Mouse (Mus musculus) hindbrain, embryonic 12.5 days (tissue): ENCODE data around the gene Icam5. TPM values are rescaled to one million over a fixed set of nuclear protein-coding genes. Genes with fewer than 3 reads are reported as not detected.
A peak's percentile ranks its signal among the peaks of the same experiment; 100 is the strongest.
"Not testable (repeated sequence)": the region's sequence is repeated elsewhere in the genome, so short reads cannot be mapped to it uniquely, and the experiment has no call there.

ENCODE experiments used
- ATAC-seq: fragments of 200-750 bp; cut with Nextera tagmentation; 2 replicates; pipeline ENCODE4 v1.8.0; 2017; ENCODE audit warnings: moderate TSS enrichment; ENCODE audit not compliant: low FRiP score
- H3K27ac ChIP-seq: fragments of 300-500 bp; sonication (generic); 2 replicates; pipeline ENCODE4 v1.5.1; 2016; ENCODE audit warnings: mild to moderate bottlenecking
- H3K27me3 ChIP-seq: fragments of 300-500 bp; sonication (generic); 2 replicates; pipeline ENCODE4 v1.6.1; 2016; ENCODE audit warnings: mild to moderate bottlenecking
- H3K36me3 ChIP-seq: fragments of 300-500 bp; sonication (generic); 2 replicates; pipeline ENCODE4 v1.6.1; 2016; ENCODE audit warnings: mild to moderate bottlenecking
- H3K4me1 ChIP-seq: fragments of 300-500 bp; sonication (generic); 2 replicates; pipeline ENCODE4 v1.6.1; 2016
- H3K4me2 ChIP-seq: fragments of 300-500 bp; sonication (generic); replicated peaks from 2 replicates; pipeline ENCODE4 v1.6.1; 2016; ENCODE audit warnings: mild to moderate bottlenecking
- H3K4me3 ChIP-seq: fragments of 300-500 bp; sonication (generic); 2 replicates; pipeline ENCODE4 v1.5.1; 2016; ENCODE audit warnings: mild to moderate bottlenecking
- H3K9ac ChIP-seq: fragments of 300-500 bp; sonication (generic); 2 replicates; pipeline ENCODE4 v1.6.1; 2016; ENCODE audit warnings: mild to moderate bottlenecking, moderate library complexity
- H3K9me3 ChIP-seq: fragments of 300-500 bp; sonication (generic); replicated peaks from 2 replicates; pipeline ENCODE4 v1.6.1; 2016; ENCODE audit warnings: mild to moderate bottlenecking
- WGBS: fragments of 180-500 bp; shearing (Covaris S2); methylation state at CpG from one replicate; pipeline ENCODE4 v1.1.7; 2016; 5-methylcytosine and 5-hydroxymethylcytosine counted together
- polyA plus RNA-seq: library from polyadenylated mRNA; unstranded; fragments of >200 nt; fragmentation: Nextera tagmentation; extraction: Ambion mirVana; gene quantifications from 2 replicates; pipeline ENCODE4 v1.2.1, GENCODE M21; 2016

Gene Icam5
- polyA plus RNA-seq, 1 experiment from 2014 or later: 0.13 TPM

GRCm38 (mm10) chr9:21043563-21043962 lies 11.7 kb downstream of the Icam5 start:
- WGBS: 88% methylated on average over 4 of the region's 4 CpGs
- H3K4me2 ChIP-seq: no peak overlapping the region
- H3K27ac ChIP-seq: no peak overlapping the region
- no peaks in the 10 kb centered on the region; the same call in 1 of the 2 replicates for H3K4me1 ChIP-seq
- no peaks in the 10 kb centered on the region for H3K9me3 ChIP-seq
- no peak overlapping the region for H3K9ac ChIP-seq
- no peak overlapping the region for H3K4me3 ChIP-seq
- no peaks in the 10 kb centered on the region for H3K36me3 ChIP-seq
- peaks cover 31% of the 10 kb centered on the region for H3K27me3 ChIP-seq
- ATAC-seq: no peak

- not testable (repeated sequence) for H3K9ac ChIP-seq, H3K4me2 ChIP-seq, ATAC-seq, H3K27ac ChIP-seq, H3K36me3 ChIP-seq, H3K4me1 ChIP-seq, H3K9me3 ChIP-seq, H3K4me3 ChIP-seq
- peaks cover 19% of the 10 kb centered on the region for H3K27me3 ChIP-seq
- 46% methylated on average over 1 of the region's 1 CpGs for WGBS
Measured at GRCm38 (mm10) chr9:21044785-21045184, 12.9 kb downstream of the Icam5 start.

DNA sequence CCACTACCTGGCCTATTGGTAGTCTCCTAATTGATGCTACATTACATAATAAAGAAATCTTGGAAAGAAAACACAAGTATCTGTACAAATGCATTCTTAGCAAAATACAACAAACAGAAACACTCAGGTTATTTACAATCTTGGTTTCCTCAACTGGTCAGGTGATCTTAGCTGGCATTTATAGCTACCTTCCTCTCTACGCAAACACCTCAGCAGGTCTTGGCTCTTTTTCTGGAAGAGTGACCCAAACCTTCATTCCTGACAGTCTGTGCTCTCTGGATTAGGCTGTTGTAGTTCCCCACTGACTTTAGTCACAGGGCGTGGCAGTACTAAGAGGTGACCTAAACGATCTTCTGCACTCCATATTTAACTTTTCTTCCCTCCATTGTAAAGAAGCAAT lies 13.4 kb downstream of the Icam5 start:
- H3K27ac ChIP-seq: no peak overlapping the region

DNA sequence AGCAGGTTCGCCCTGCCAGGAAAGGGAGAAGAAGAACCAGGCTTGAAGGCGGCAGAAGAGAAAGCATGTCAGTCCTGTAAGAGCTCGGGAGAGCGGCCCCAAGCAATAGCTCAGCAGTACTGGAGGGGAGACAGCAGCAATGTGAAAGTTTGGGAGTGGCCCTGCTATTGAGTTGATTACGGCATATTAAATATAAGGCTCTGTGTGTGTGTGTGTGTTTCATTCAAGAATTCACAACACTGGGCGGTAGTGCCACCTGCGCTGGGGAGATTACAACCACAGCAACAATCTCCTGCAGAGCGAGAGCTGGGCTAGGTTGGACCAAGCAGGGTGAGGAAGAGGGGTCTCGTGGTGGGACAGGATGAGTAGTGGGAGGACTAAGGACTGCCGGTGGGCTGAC lies 19.7 kb downstream of the Icam5 start:
- Histone ChIP-seq H3K4me1 (no peaks in the 10 kb centered on the region), H3K4me2 (no peak overlapping the region), H3K36me3 (no peaks in the 10 kb centered on the region), H3K4me3 (no peak overlapping the region), H3K27me3 (no peaks in the 10 kb centered on the region), H3K9me3 (no peaks in the 10 kb centered on the region), H3K9ac (no peak overlapping the region), H3K27ac (no peak overlapping the region)
- WGBS: 77% methylated on average over 10 of the region's 10 CpGs
- ATAC-seq: no peak

More for the DNA sequence above, 13.4 kb downstream of the Icam5 start:
- WGBS: 86% methylated on average over 3 of the region's 3 CpGs
- Histone ChIP-seq H3K4me1 (no peaks in the 10 kb centered on the region), H3K4me2 (no peak overlapping the region), H3K9ac (no peak overlapping the region), H3K27me3 (peaks cover 15% of the 10 kb centered on the region), H3K36me3 (no peaks in the 10 kb centered on the region), H3K9me3 (no peaks in the 10 kb centered on the region), H3K4me3 (no peak overlapping the region)
- no peak for ATAC-seq

DNA sequence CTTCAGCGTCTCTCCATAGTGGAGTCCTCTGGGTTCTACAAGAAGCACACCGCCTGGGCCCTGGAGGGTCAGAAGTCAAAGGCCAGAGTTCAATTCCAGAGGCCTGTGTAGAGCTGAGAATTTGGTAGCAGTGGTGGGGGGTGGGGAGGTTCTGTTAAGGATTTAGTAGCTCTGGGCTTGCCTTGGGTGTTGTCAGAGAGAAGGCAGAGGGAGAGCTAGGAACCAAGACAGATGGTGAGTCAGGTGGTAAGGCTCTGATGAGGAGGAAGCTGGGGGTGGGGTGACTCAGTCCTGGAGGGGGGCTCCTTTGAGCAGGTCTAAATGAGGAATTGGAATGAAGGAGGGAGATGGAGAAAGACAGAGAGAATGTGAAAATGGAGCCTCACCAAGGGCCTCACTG lies 31.1 kb downstream of the Icam5 start:
- no peak overlapping the region for H3K9ac ChIP-seq
- ATAC-seq: no peak
- H3K4me3 ChIP-seq: no peak overlapping the region
- H3K36me3 ChIP-seq: peaks cover 48% of the 10 kb centered on the region
- no peak overlapping the region for H3K4me2 ChIP-seq
- no peaks in the 10 kb centered on the region for H3K27me3 ChIP-seq
- no peak overlapping the region for H3K27ac ChIP-seq
- no peaks in the 10 kb centered on the region for H3K4me1 ChIP-seq
- H3K9me3 ChIP-seq: no peaks in the 10 kb centered on the region
- WGBS: 84% methylated on average over 2 of the region's 2 CpGs

- Histone ChIP-seq H3K36me3 (peaks cover 48% of the 10 kb centered on the region), H3K27ac (no peak within 1 kb of the TSS), H3K9ac (no peak within 1 kb of the TSS), H3K4me1 (peaks cover under 1% of the 10 kb centered on the region; the same call in 1 of the 2 replicates), H3K9me3 (no peaks in the 10 kb centered on the region), H3K4me3 (no peak within 1 kb of the TSS), H3K27me3 (no peaks in the 10 kb centered on the region), H3K4me2 (no peak within 1 kb of the TSS)
- 88% methylated on average over 27 of the region's 27 CpGs for WGBS
- no peak for ATAC-seq
Measured at GRCm38 (mm10) chr9:21067006-21067684, 35.3 kb downstream of the Icam5 start, which contains the start of gene Zglp1. Gene Zglp1, minus strand, starts transcription at chr9:21067093.

GRCm38 (mm10) chr9:21072641-21073040 lies 40.8 kb downstream of the Icam5 start:
- H3K36me3 ChIP-seq: peaks cover 41% of the 10 kb centered on the region
- H3K27me3 ChIP-seq: no peaks in the 10 kb centered on the region
- no peaks in the 10 kb centered on the region for H3K9me3 ChIP-seq
- peaks cover 12% of the 10 kb centered on the region for H3K4me1 ChIP-seq
- H3K27ac ChIP-seq: no peak overlapping the region
- ATAC-seq: peak; percentile 7
- WGBS: 13% methylated on average over 4 of the region's 4 CpGs
- peak overlapping the region; percentile 84 for H3K9ac ChIP-seq
- peak overlapping the region; percentile 87 for H3K4me3 ChIP-seq
- peak overlapping the region; percentile 88 for H3K4me2 ChIP-seq

DNA sequence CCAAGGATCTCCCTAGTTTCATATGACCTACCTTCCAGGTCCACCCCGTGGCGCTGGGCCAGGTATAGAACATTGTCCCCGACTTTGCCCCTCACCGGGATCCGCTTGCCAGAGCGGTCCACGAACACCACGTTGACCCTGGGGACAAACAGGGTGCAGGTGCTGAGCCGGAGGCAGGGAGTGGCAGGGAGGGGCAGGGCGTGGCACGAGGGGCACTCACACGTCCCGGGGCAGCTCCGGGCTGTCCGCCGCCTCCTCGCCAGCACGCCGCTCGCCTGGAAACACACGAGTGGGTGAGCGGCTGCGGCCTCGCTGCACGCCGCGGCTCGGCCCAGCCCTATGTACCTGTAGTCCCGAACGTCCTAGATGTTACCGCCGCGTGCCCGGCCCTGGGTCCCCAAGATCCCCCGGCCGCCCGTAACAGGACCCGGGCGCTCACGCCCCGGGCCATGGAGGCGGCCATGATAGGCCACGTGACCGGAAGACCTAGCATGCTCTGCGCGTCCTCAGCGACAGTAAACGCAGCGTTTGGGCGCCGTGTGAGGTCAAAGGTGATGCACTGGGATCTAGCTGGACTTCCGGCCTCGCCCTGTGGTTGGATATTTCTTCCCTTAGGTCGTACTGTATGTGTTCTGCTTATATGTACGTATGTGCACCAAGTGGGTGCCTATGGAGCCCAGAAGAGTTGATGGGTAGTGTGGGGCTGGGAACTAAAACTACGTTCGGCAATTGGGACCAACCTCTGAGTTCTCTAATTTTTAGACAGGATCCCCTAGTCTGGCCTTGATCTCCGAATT lies 41.4 kb downstream of the Icam5 start, which contains the start of the genes Gm49373 and Fdx1l:
Gene Gm49373 (minus strand): TSS at position 53 of the 797 bp plus-strand sequence.
Gene Fdx1l (minus strand): TSS at position 571 of the 797 bp plus-strand sequence.
- Histone ChIP-seq H3K9ac (peak within 1 kb of the TSS; percentile 84), H3K4me2 (peak within 1 kb of the TSS; percentile 88), H3K27ac (peak within 1 kb of the TSS; percentile 64), H3K9me3 (no peaks in the 10 kb centered on the region), H3K27me3 (no peaks in the 10 kb centered on the region), H3K4me3 (peak within 1 kb of the TSS; percentile 87), H3K36me3 (peaks cover 43% of the 10 kb centered on the region), H3K4me1 (peaks cover 12% of the 10 kb centered on the region)
- 3% methylated on average over 58 of the region's 58 CpGs for whole genome bisulfite sequencing
- ATAC-seq: peak; percentile 94

DNA sequence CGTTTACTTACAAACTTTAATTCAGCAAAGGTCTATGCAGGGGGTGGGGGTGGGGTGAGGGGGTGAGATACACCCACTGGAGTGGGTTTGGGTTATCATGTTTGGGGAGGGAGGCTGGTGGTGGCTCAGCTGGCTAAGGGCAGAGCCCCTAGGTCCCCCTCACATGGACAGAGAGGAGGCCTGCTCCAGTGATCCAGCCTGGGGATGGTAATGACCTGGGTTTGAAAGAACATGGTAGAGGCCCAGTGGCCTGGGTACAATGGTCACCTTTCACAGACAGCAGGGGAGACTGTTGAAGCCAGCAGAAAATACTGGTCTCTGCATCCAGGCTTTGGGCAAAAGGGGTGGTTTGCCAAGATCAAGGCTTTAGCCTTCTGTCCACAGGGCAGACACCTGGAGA lies 42.3 kb downstream of the Icam5 start:
- no peak for ATAC-seq
- no peaks in the 10 kb centered on the region for H3K9me3 ChIP-seq
- H3K4me2 ChIP-seq: no peak overlapping the region
- no peak overlapping the region for H3K4me3 ChIP-seq
- H3K27ac ChIP-seq: 0 out of 2 replicates have a peak overlapping the region, but pooled peaks have one; percentile 17
- peaks cover 53% of the 10 kb centered on the region for H3K36me3 ChIP-seq
- 86% methylated on average over 1 of the region's 1 CpGs for WGBS
- H3K9ac ChIP-seq: no peak overlapping the region
- peaks cover 12% of the 10 kb centered on the region for H3K4me1 ChIP-seq
- H3K27me3 ChIP-seq: no peaks in the 10 kb centered on the region

GRCm38 (mm10) chr9:21075625-21076024 lies 43.8 kb downstream of the Icam5 start:
- WGBS: 86% methylated on average over 3 of the region's 3 CpGs
- no peak for ATAC-seq
- peaks cover 62% of the 10 kb centered on the region for H3K36me3 ChIP-seq

GRCm38 (mm10) chr9:21081127-21081526 lies 49.3 kb downstream of the Icam5 start:
- H3K27me3 ChIP-seq: no peaks in the 10 kb centered on the region
- H3K4me2 ChIP-seq: no peak overlapping the region
- peaks cover 88% of the 10 kb centered on the region for H3K36me3 ChIP-seq
- no peak overlapping the region for H3K9ac ChIP-seq
- WGBS: 92% methylated on average over 9 of the region's 9 CpGs
- no peak for ATAC-seq
- no peak overlapping the region for H3K4me3 ChIP-seq
- H3K9me3 ChIP-seq: no peaks in the 10 kb centered on the region
- H3K27ac ChIP-seq: no peak overlapping the region
- no peaks in the 10 kb centered on the region for H3K4me1 ChIP-seq

More at GRCm38 (mm10) chr9:21075625-21076024, 43.8 kb downstream of the Icam5 start:
- Histone ChIP-seq H3K4me3 (no peak overlapping the region), H3K4me1 (peaks cover 12% of the 10 kb centered on the region), H3K9ac (no peak overlapping the region), H3K27ac (no peak overlapping the region), H3K9me3 (no peaks in the 10 kb centered on the region), H3K27me3 (no peaks in the 10 kb centered on the region), H3K4me2 (no peak overlapping the region)

DNA sequence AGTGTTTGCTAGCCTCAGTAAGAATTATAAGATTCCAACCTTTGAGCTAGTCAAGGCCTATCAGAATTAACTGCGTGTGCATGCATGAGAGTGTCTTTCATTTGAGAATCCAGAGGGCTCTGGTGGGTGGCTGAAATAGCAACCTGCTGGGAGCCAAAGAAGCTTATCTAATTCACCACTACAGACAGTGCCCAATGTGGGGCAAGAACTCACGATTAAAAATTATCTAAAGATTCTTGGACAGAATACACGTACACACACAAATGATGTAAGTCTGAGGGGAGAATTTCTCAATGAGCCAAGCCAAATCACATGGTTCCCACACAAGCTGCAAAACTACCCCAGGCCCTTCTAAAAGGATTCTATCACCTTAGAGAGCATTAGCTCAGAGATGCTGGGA lies 51.5 kb downstream of the Icam5 start:
- H3K4me1 ChIP-seq: 0 out of 2 replicates have a peak, but pooled peaks cover 2% of the 10 kb centered on the region
- H3K27ac ChIP-seq: no peak overlapping the region
- peaks cover 90% of the 10 kb centered on the region for H3K36me3 ChIP-seq
- no peaks in the 10 kb centered on the region for H3K27me3 ChIP-seq
- H3K9ac ChIP-seq: no peak overlapping the region
- WGBS: 94% methylated on average over 3 of the region's 3 CpGs
- H3K4me2 ChIP-seq: no peak overlapping the region
- H3K4me3 ChIP-seq: no peak overlapping the region
- ATAC-seq: no peak
- no peaks in the 10 kb centered on the region for H3K9me3 ChIP-seq
